Mouse (Mus musculus) myocyte (in vitro differentiated cells): ENCODE data around the gene Ccnt1.

Source experiments
- CEBPB ChIP-seq: IDR thresholded peaks from 2 replicates; pipeline ENCODE4 v1.6.1; 2011; ENCODE audit warnings: mild to moderate bottlenecking, moderate library complexity; ENCODE audit not compliant: poor library complexity, insufficient read depth, severe bottlenecking
- E2F4 ChIP-seq: IDR thresholded peaks from one replicate; pipeline ENCODE4 v1.6.1; 2011; ENCODE audit warnings: mild to moderate bottlenecking, control low read depth, moderate library complexity; ENCODE audit not compliant: insufficient read depth
- MAX ChIP-seq: IDR thresholded peaks from one replicate; pipeline ENCODE4 v1.6.1; 2011; ENCODE audit warnings: low read depth, mild to moderate bottlenecking, control low read depth
- MYOD1 ChIP-seq, 3 experiments: IDR thresholded peaks; one replicate each; pipeline ENCODE4 v1.6.1; 2011; ENCODE audit warnings: control low read depth in 2 of 3, low read depth in 2 of 3, mild to moderate bottlenecking in 2 of 3, moderate library complexity in 1 of 3; ENCODE audit not compliant: insufficient read length in 2 of 3, control insufficient read depth in 1 of 3
- MYOG ChIP-seq, 3 experiments: IDR thresholded peaks; one replicate each; pipeline ENCODE4 v1.6.1; 2011; ENCODE audit warnings: control low read depth in 2 of 3, low read depth in 2 of 3, mild to moderate bottlenecking in 2 of 3; ENCODE audit not compliant: insufficient read length in 2 of 3, control insufficient read depth in 1 of 3, insufficient read depth in 1 of 3
- POLR2A ChIP-seq: IDR thresholded peaks from one replicate; pipeline ENCODE4 v1.6.1; 2011; ENCODE audit warnings: low read depth, mild to moderate bottlenecking, control low read depth, moderate library complexity; ENCODE audit not compliant: insufficient read length
- POLR2AphosphoS2 ChIP-seq: IDR thresholded peaks from one replicate; pipeline ENCODE4 v1.6.1; 2011; ENCODE audit warnings: low read depth, control low read depth; ENCODE audit not compliant: insufficient read length
- REST ChIP-seq: IDR thresholded peaks from one replicate; pipeline ENCODE4 v1.6.1; 2011; ENCODE audit warnings: mild to moderate bottlenecking, control low read depth, moderate library complexity; ENCODE audit not compliant: insufficient read depth, insufficient read length
- SRF ChIP-seq: IDR thresholded peaks from one replicate; pipeline ENCODE4 v1.6.1; 2011; ENCODE audit warnings: low read depth; ENCODE audit not compliant: control insufficient read depth, insufficient read length
- TCF12 ChIP-seq: IDR thresholded peaks from one replicate; pipeline ENCODE4 v1.6.1; 2011; ENCODE audit warnings: mild to moderate bottlenecking, control low read depth; ENCODE audit not compliant: poor library complexity, insufficient read depth, severe bottlenecking
- TCF3 ChIP-seq: IDR thresholded peaks from one replicate; pipeline ENCODE4 v1.6.1; 2011; ENCODE audit warnings: low read depth, control low read depth; ENCODE audit not compliant: insufficient read length
- USF1 ChIP-seq: IDR thresholded peaks from one replicate; pipeline ENCODE4 v1.6.1; 2011; ENCODE audit warnings: low read depth, mild to moderate bottlenecking, control low read depth, moderate library complexity

GRCm38 (mm10) chr15:98506253-98506957 is 64.3 kb downstream of the Ccnt1 start:
- TF ChIP-seq POLR2A (no peak), MYOD1 (IDR thresholded peaks at IDR 0.05; ENCODE audit: control insufficient read depth in 1 of 3, insufficient read length in 2 of 3, low read depth in 2 of 3) (no peak), TCF12 (no peak), TCF3 (no peak), MYOG (IDR thresholded peaks at IDR 0.05; ENCODE audit: control insufficient read depth in 1 of 3, insufficient read depth in 1 of 3, insufficient read length in 2 of 3, low read depth in 2 of 3) (no peak), CEBPB (no peak), MAX (no peak), E2F4 (no peak), USF1 (no peak), REST (no peak), POLR2AphosphoS2 (no peak), SRF (no peak)
